Mouse (Mus musculus): Measurements from ENCODE around the gene C87436.

Gene C87436

DNA sequence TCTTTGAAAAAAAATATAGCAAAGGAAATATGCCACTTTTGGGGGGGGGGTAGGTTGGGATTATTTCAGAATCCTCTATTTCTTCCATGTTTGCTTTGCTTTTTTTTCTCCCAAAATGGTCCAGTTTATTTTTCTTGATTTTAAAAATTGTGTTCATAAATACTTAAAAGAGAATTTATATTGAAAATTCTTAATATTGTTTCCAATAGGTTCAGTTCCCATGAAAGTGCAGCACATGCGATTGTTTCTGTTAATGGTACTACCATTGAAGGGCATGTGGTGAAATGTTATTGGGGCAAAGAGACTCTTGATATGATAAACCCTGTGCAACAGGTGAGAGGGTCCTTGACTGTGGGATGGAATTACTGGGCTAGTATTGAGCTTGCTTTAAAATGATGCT lies 11.8 kb upstream of the C87436 start, which contains the start of gene Gm44790:
Gm44790 (plus strand) TSS at position 301 of the 400 bp plus-strand sequence.
- no peak for DNase-seq (ENCODE audit: low spot score in 2 of 2)

DNA sequence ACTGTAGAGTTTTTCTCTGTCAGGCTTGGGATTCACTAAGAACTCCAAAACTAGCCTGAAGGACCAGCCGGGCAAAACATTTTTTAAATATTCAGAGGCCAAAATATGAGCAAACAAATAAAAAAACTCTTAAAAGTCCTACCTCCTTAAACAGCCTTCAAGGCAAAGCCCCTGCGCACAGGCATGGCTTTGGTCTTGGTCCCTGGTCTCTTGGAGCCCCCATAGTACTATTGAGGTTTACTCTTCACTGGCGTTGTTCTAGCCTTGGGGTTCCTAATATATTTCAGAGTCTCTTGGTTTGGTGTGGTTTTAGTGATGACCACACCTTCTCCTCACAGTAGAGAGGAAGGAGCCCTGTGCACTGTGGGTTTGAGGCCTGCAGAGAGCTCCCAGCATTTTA lies 6.6 kb upstream of the C87436 start:
- DNase-seq (ENCODE audit: low spot score in 2 of 2), result no peak

DNA sequence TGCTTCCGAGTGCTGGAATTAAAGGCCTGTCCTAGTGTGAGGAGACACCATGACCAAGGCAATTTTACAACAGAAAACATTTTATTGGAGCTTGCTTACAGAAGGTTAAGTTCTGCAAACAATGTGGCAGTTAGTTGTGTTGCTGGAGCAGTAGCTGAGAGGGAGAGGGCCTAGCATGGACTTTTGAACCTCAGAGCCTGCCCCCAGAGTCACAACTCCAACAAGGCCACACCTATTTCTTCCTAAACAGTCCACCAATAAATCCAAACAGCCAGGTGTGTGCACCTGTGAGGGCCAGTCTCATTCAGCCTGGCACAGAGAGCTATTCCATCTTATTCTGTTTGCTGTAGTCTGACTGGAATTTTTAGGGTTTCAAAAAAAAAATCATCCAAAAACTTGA lies 4.5 kb upstream of the C87436 start:
- DNase-seq (ENCODE audit: low spot score in 2 of 2), result no peak

DNA sequence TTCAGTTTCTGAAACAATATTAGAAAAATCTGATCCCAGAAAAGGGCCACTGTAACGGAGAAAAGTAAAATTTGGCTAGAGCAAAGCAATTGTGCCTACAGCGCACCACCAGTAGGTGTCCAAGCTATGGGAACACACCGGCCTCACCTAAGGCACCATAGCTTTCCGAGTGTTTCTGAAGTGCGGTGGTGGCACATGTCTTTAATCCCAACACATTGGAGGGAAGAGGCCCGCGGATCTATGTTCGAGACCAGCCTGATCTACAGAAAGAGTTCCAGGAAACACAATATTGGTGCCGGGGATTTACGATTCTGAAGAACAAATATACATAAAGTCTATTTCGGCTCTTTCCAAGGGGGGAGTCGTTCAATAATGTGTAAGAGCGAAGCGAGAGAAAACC lies 463 bp upstream of the C87436 start:
- no peak for DNase-seq (ENCODE audit: low spot score in 2 of 2)

DNA sequence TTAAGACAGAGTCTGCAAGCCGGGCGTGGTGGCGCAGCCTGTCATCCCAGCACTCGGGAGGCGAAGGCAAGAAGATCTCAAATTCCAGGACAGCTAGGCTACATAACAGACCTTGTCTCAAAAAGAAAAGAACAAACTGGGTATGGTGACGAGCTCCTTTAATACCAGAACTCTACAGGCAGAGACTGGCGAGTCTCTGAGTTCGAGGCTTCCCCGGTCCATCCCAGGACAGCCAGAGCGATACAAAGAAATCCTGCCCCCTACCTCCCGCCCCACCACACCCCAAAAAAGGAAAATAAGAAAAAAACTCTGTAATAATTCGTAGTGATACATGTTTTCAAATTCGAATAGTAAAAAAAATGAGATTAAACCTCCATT lies 934 bp downstream of the C87436 start:
- DNase-seq (ENCODE audit: low spot score in 2 of 2), result no peak

DNA sequence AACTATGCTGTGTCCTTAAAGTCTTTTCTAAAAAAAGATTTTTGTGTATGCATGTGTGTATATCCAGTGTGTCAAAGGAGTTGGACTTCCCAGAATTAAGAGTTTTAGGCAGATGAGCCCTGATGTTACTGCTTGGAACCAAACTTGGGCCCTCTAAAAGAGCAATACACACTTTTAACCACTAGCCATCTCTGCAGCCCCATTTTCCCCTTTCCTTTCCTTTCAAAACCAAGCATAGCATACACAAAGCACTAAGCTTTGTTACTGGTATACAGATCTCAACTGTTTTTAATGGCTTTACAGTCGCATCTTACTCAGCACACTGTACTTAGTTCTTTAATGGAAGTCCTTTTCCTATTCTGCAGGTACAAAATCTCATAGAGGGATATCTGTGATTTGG lies 1.4 kb downstream of the C87436 start:
- no peak for DNase-seq (ENCODE audit: low spot score in 2 of 2)

DNA sequence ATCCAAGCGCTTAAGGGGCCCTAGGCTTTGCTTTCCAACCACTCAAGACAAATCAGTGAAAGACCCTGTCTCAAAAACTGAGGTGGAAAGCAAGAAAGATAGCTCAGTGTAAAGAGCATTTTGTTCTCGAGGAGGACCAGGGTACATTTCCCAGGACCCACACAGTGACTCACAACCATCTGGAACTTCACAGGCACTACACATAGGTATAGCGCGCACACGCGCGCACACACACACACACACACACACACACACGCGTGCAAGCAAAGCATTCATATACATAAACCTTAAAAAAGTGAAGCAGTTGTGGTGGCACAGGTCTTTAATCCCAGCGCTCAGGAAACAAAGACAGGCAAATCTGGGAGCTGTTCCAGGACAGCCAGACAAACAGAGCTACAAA lies 3.4 kb downstream of the C87436 start:
- no peak for DNase-seq (ENCODE audit: low spot score in 2 of 2)

DNA sequence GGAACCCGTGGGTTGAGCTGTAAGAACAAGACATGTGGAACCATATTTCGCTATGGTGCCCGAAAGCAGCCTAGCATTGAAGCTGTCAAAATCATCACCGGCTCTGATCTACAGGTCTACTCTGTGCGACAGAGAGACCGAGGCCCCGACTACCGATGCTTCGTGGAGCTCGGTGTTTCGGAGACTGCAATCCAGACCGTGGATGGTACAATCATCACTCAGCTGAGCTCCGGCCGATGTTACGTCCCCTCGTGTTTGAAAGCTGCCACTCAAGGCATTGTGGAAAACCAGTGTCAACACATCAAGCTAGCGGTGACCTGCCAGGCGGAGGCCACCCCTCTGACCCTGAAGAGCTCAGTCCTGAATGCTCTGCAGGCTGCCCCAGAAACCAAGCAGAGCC lies 7.4 kb downstream of the C87436 start:
- DNase-seq (ENCODE audit: low spot score in 2 of 2), result no peak

DNA sequence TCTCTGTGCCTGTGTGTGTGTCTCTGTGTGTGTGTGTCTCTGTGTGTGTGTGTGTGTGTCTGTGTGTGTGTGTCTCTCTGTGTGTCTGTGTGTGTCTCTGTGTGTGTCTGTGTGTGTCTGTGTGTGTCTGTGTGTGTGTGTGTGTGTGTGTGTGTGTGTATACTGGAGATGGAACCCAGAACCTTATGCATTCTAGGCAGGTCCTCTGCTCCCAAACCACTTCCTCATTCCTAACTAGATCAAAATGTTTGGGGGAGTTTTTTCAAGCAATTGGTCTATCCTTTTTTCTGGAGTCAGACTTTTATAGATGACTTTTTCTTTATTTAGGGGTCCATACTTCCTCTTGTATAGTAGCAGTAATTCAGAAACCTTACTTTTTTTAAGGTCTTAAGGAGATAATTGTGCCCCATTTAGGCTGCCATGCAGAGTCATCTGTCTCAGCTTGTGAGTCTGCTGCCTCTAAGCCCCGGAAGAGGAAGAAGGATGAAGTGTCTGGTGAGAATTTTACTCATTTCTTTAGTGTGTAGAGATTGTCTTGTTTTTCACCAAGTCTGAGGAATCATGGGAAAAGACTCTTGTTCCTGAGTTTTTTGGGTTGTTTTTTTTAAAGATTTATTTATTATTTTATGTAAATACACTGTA lies 8.9 kb downstream of the C87436 start:
- no peak for DNase-seq (ENCODE audit: low spot score in 2 of 2)

DNA sequence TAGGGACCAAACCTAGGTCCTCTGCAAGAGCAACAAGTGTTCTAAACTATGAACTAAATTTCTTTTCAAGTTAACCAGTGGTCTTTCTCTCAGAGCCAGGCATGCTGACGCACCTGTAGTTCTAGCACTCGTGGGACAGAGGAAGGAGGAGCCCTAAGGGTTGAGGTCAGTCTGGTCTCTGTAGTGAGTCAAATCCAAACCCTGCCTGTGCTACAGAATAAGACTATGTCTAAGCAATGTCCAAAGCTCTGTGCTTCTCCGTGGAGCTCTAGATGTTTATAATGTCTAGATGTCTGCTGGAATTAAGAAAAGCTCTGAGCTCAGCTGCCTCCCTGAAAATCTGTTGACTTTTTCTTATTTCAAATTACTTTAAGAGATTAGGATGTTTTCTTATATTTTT lies 18.6 kb downstream of the C87436 start:
- no peak for DNase-seq (ENCODE audit: low spot score in 2 of 2)

DNA sequence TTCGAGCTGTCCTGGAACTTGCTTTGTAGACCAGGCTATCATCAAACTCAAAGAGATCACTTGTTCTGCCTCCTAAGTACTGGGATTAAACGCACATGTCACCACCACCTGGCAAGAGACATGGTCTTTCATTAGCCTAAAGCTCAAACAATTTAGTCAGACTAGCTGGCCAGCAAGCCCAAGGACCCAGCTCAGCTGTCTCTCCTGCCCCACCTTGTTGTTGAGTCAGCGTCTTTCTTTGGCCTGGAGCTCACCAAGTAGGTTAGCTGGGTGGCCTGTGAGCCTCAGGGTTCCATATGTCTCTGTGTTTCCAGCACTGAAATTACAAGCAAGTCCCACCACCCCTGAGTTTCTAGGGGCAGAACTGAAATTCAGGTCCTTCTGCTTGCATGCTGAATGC lies 24.9 kb downstream of the C87436 start:
- DNase-seq (ENCODE audit: low spot score in 2 of 2), result no peak

DNA sequence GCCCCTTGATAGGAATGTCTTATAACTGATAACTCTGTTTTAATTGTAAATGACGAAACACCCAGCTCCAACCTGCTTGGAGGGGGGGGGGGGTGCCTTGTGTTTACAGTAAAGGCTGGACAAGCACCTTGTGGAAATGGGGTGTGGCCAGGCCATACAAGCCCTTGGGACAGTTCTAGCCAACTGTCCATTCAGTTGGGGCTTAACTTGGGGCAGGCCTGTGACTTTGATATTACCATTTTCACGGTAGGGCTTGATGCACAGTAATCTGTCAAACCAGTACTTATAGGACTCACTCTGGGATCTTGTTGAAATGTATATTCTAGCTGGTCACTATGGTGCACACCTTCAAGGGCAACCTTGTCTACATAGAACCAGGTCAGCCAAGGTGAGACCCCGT lies 33.1 kb downstream of the C87436 start:
- DNase-seq (ENCODE audit: low spot score in 2 of 2), result no peak

DNA sequence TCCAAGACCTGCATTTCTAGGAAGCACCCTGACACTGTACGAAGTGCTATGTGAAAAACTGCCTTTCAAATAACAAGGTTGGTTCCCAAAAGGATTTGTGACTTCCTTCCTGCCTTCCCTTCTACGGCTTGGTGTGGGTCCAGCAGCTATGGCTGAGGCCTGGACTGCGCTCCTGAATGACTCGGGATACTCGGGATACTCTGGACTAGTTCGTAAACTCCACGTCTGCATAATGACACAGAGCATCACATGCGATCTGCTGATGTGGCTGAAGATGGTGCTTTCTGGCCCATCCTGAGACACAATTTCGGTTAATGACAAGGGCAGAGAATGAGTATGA lies 33.6 kb downstream of the C87436 start:
- DNase-seq (ENCODE audit: low spot score in 2 of 2), result no peak

DNA sequence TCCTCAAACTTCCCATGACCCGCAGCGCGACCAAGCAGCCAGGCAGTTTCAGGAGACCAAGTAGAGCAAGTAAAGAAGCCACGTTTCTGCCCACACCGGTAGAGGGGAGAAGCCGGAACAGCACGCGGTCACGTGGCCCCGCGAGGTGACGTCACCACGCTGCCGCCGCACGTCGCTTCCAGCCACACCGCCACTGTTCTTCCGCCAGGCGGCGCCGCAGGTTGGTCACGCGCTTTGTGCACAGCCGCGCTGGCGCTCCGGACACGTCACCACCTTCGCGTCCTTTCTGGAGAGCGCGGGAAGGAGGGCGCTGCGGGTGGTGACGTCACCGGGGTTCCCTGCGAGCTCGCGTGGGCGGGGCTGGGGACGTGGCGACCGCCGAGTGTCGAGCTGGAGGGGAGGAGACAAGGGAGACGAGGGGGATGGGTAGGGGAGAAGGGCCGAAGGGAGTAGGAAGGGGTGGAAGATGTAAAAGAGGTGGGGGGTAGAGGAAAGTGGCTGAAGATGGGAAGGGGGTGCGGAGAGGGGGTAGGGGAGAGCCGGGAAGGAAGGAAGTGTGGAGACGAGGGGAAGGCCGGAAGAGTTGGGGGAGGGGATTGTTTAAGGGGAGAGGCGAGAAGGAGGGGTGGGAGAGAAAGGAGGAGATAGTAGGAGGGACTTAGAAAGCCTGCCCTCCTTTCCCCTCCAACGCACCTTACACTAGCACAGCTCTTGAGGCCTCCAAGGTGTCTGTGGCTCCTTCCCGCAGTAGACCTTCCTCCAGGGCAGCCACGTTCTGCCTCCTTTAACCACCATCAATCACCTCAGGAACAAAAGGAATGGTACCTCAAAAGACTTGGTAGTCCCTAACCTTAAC lies 34.2 kb downstream of the C87436 start:
- DNase-seq (ENCODE audit: low spot score in 2 of 2), result peak; percentile 100

DNA sequence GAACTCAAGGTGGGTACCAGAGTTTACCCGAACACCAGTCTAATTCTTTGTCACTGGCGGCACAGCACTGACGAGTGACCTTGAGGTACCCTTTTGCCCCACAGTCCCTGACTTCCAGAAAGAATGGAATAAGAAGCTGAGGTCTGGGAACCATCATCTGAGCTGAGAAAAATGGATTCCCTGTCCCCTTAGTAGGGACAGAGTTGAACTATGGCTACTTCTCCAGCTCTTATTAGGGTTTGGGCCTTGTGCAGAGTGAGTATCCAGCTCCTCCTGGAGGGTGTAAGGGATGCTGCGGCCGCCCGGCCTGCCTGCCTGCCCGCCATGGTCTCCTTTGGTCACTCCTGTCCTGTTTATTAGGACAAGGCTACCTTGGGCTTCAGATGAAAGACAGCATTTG lies 34.9 kb downstream of the C87436 start:
- no peak for DNase-seq (ENCODE audit: low spot score in 2 of 2)

DNA sequence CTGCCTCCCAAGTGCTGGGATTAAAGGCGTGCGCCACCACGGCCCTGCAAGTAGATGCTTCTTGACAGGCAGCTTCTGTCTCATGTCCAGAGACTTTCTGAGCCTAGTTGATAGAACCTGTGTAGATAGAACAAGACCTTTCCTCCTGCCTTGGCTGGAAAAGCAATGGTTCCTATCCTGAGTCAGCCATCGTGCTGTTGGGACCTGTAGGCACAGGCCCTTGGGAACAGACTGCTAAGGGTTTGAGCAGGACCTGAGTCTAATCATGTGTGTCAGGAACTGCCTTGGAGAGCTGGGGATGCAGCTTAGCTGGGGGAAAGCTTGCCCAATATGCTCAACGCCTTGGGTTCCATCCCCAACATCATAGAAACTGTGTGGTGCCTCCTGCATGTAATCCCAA lies 35.9 kb downstream of the C87436 start:
- no peak for DNase-seq (ENCODE audit: low spot score in 2 of 2)

DNA sequence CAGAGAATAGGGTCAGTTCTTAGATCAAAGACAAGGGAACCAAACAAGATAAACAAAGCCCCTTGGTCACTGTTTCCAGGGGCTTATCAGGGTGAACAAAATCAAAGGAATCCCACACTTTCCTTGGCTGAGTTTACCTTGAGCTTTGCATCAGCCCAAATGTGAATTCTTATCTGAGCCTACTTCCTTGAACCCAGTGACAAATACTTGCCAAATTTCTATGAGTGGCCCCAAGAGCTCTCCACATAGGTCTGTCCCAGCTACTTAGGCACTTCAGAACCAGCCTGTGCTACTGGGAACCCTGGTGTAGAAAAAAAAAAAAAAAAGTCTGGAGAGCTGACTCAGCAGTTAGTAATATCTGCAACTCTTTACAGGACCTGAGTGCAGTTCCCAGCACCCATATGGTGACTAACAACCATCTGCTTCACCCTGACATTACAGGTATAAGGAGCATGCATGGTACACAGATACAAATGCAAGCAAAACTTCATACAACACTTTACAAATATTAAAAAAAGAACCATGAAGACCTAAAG lies 36.5 kb downstream of the C87436 start:
- DNase-seq (ENCODE audit: low spot score in 2 of 2), result no peak

DNA sequence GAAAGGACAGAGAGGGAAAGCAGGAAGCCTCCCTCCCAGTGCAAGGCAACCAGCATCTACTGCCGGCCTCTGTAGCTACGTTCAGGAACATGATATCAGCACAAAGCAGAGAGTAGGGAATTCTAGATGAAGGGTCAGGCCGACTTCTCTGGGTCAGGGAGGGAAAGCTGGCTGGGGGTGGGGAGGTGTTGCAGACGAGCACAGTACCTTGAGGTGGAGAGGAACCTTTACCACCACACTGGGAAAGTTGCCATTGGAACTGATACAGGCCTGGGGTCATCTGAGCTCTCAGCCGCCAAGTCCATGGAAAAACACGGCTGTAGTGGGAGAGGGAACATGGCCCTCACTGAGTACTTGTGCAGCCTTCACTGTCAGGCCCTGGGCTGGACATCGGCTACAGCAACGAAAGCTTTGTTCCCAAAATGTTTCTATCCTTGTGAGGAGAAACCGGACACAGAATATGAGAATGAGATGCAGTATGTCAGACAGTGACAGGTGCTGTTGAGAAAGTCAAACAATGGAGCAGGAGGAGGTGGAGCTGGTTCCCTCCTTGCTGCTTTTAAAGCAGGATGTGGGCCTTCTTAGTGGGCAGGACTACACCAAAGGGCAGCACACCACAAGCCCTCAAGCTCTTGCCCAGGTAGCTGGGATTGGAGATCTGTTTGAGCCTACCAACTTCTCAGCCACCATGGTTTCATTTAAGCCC lies 37.4 kb downstream of the C87436 start:
- DNase-seq (ENCODE audit: low spot score in 2 of 2), result no peak

DNA sequence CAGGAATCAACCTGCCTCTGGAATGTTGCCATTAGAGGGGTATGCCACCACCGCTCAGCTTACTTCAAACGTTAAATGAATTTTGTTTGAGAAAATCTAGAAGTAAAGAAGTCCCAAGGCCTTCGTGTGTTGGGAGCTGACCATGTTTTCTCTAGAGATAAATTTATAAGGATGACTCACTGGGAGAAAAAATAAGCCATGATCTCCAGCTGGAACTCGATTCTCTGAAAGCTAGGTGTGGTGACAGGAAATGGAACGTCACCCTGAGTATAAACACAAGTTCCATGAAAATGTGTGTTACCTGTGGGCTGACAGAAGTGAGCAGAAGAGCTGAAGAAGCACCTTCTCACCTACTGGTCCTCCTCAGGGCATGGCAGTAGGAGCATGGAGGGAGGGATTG lies 38.8 kb downstream of the C87436 start:
- no peak for DNase-seq (ENCODE audit: low spot score in 2 of 2)

DNA sequence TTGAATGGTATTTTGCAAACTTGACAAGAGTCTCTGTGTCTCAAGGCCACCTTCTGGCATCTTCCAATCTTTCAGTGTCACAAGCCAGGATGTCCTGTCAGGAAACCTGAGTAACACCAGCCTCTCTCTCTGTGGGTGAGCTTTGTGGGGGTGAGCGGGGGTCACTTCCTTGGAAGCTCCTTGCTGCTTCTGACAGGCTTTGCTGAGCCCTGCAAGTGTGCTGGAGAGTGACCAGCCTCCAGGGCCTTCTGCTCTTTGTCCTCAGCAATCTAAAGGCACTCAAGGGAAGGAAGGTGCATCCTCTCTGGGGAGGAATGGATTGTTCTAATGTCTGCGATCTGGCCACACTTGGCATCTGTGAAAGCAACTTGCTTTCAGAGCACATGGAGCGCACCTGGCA lies 41.1 kb downstream of the C87436 start:
- no peak for DNase-seq (ENCODE audit: low spot score in 2 of 2)

DNA sequence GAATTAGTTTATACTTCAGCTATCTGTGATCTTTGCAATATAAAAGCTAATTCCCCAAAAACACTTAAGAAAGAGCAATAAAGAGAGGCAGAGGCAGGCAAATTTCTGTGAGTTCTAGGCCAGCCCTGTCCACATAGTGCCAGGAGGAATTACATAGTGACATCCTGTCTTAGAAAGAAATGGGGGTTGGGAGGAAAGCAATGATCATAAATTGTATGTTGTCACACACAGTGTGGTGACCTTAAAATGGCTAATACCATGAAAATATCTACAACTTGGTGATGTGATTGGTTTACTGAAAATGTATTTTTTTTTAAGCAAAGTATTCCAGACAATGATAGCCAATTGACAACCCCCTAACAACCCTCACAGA lies 41.6 kb downstream of the C87436 start:
- no peak for DNase-seq (ENCODE audit: low spot score in 2 of 2)

DNA sequence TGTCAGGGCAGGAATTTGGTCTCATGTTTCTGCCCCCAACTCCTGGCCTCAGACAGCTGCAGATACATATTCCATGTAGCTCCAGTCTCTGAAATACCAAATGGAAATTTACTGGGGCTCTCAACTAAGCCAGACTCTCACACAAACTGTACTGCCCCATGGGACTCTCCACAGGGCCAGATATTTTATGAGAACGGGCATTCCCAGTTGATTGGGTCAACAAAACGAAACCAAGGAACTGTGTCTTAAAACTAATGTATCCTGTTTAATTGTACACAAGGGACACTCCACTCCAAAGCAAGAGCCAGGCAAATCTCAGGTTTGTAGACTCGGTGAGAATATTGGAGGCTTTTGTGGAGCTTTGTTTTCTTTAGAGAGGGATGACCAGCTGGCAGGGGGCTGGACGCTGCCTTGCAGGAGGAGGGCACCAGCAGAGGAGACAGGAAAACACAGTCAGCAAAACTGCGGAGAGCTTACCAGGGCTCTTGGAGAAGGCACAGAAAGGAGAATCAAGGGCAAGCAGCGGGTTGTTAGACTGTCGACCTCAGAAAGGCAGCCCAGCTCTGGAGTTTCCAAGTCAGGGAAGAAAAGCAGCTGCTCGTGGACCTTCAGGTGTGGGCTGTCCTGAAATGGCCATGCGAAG lies 42.1 kb downstream of the C87436 start:
- DNase-seq (ENCODE audit: low spot score in 2 of 2), result no peak

Measured in frontal cortex, postnatal 36 days (tissue).